Mouse (Mus musculus): ENCODE measurements around the gene Iqcb1.

GRCm38 (mm10) chr16:36874583-36875275 is 46.5 kb downstream of the Iqcb1 start, which contains the start of the genes Eaf2 and Golgb1:
- TF ChIP-seq CTCF (IDR thresholded peaks at IDR 0.05; ENCODE audit: insufficient read depth, low read depth, low read length) (no peak), POLR2A (IDR thresholded peaks at IDR 0.05; ENCODE audit: insufficient read depth, low read depth, low read length) (no peak; the same call in 1 of the 2 replicates)
